Mouse (Mus musculus): ENCODE results near the gene Sema4c. TPM values are rescaled to one million over a fixed set of nuclear protein-coding genes. Genes with fewer than 3 reads are reported as not detected.
A peak's percentile ranks its signal among the peaks of the same experiment; 100 is the strongest.
"Not testable (repeated sequence)": the region's sequence is repeated elsewhere in the genome, so short reads cannot be mapped to it uniquely, and the experiment has no call there.

Gene Sema4c
- polyA plus RNA-seq, 1 experiment from 2014 or later, result 2.0 TPM

DNA sequence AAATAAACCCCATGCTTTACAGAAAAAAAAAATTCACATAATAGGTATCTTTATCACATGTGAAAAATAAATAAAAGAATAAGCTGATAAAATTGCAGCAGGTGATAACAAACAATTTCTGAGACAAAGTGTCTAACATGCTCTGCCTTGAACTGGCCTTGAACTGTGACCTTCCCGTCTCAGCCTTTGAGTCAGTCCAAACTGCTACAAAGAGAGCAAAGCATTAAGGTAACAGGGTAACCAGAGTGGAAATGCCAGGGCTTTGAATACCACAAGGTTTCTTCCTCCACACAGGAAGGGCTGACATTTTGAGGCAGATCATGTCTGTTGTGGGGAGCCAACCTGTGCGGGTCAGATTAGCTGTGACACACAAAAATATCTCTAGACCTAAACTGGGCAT, 12.8 kb downstream of the Sema4c start:
- H3K4me1 ChIP-seq (replicated peaks), result peaks cover 18% of the 10 kb centered on the region

DNA sequence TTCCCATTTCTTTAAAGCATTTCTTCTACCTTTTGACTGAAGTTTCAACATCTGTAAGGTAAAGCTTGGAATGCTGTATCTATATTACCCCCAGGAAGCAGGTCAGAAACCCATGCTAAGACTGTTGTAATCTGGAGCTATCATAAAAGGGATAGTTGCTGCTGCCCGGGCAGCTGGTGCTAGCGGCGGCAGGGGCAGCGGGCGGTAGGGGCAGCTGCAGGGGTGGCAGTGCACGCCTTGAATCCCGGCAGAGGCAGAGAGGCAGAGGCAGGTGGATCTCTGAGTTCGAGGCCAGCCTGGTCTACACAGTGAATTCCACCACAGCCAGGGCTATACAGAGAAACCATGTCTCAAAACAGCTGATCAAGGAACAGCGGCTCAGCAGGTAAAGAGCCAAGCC, 15.2 kb downstream of the Sema4c start:
- Histone ChIP-seq H3K27ac (replicated peaks) (no peak overlapping the region), H3K36me3 (replicated peaks) (peaks cover 13% of the 10 kb centered on the region), H3K9me3 (replicated peaks) (no peaks in the 10 kb centered on the region), H3K4me3 (replicated peaks) (no peak overlapping the region), H3K4me1 (replicated peaks) (peaks cover 25% of the 10 kb centered on the region), H3K27me3 (no peaks in the 10 kb centered on the region), H3K9ac (no peak overlapping the region), H3K4me2 (no peak overlapping the region)
- ATAC-seq (ENCODE audit: insufficient read depth), result no peak
- WGBS (ENCODE audit: insufficient replicate concordance), result 76% methylated on average over 9 of the region's 9 CpGs

More for the DNA sequence above, 12.8 kb downstream of the Sema4c start:
- Histone ChIP-seq H3K36me3 (replicated peaks) (peaks cover 20% of the 10 kb centered on the region), H3K27ac (replicated peaks) (no peak overlapping the region), H3K9ac (no peak overlapping the region), H3K4me2 (0 out of 2 replicates have a peak overlapping the region, but pooled peaks have one; percentile 87), H3K9me3 (replicated peaks) (no peaks in the 10 kb centered on the region), H3K27me3 (no peaks in the 10 kb centered on the region), H3K4me3 (replicated peaks) (no peak overlapping the region)
- no peak for ATAC-seq (ENCODE audit: insufficient read depth)
- 41% methylated on average over 2 of the region's 2 CpGs for WGBS (ENCODE audit: insufficient replicate concordance)

DNA sequence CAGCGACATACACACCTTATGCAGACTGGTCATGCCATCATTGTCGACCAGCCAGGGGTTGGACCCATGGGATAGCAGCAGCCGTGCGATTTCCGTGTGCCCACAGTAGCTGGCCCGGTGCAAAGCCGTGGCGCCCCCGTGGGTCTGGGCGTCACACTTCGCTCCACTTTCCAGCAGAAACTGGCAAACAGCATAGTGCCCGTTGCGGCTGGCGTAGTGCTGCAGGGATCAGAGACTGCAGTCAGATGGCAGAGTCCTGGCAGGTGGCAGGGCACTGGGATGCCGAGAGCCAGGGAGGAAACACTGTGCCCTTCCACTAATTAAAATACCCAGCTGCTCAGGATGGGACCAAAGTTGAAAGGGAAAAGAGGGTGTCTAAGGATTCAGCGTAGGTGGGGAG, 16.3 kb downstream of the Sema4c start:
- Histone ChIP-seq H3K4me2 (no peak overlapping the region), H3K9ac (no peak overlapping the region), H3K27ac (replicated peaks) (no peak overlapping the region), H3K27me3 (no peaks in the 10 kb centered on the region), H3K9me3 (replicated peaks) (no peaks in the 10 kb centered on the region), H3K4me3 (replicated peaks) (no peak overlapping the region), H3K36me3 (replicated peaks) (peaks cover 13% of the 10 kb centered on the region), H3K4me1 (replicated peaks) (peaks cover 24% of the 10 kb centered on the region)
- ATAC-seq (ENCODE audit: insufficient read depth), result no peak
- WGBS (ENCODE audit: insufficient replicate concordance), result 86% methylated on average over 16 of the region's 16 CpGs

DNA sequence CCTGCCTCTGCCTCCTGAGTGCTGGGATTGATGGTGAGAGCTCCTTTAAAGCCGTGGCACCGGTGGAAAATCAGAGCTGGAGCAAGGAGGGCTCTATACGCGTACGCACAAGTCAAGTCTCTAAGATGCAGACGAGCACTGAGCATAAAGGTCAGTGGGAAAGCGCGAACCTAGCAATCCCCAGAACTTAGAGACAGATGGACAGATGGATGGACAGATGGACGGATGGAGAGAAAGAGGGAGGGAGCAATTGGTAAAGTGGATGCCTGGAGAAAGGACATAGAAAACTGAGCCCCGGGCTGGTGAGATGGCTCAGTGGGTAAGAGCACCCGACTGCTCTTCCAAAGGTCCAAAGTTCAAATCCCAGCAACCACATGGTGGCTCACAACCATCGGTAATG, 17.3 kb downstream of the Sema4c start:
- WGBS (ENCODE audit: insufficient replicate concordance), result 86% methylated on average over 12 of the region's 12 CpGs
- H3K4me2 ChIP-seq, result no peak overlapping the region
- no peak for ATAC-seq (ENCODE audit: insufficient read depth)

DNA sequence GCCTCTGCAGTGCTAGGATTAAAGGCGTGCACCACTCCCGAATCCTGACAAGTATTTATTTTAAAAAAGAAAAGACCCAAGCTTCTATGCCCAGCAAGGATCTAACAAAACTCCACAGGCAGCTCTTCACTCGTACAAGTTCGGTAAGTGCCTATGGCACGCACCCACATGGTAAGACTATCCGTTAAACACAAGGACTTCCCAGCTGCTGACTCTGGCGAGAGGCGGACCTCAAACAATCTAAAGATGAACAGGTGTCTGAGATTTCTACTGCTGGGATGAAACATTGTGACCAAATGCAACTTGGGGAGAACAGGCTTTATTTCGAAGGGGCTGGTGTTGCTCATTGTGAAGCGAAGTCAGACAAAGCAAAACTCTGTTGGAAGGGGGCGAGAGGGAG, 18.0 kb downstream of the Sema4c start:
- Histone ChIP-seq H3K4me3 (replicated peaks) (no peak overlapping the region), H3K9me3 (replicated peaks) (no peaks in the 10 kb centered on the region), H3K9ac (no peak overlapping the region), H3K27me3 (no peaks in the 10 kb centered on the region), H3K27ac (replicated peaks) (no peak overlapping the region), H3K4me2 (no peak overlapping the region), H3K4me1 (replicated peaks) (peaks cover 19% of the 10 kb centered on the region), H3K36me3 (replicated peaks) (peaks cover 13% of the 10 kb centered on the region)
- ATAC-seq (ENCODE audit: insufficient read depth), result no peak
- 80% methylated on average over 11 of the region's 11 CpGs for WGBS (ENCODE audit: insufficient replicate concordance)

More for the DNA sequence above, 17.3 kb downstream of the Sema4c start:
- Histone ChIP-seq H3K27me3 (no peaks in the 10 kb centered on the region), H3K4me3 (replicated peaks) (no peak overlapping the region), H3K4me1 (replicated peaks) (peaks cover 24% of the 10 kb centered on the region), H3K36me3 (replicated peaks) (peaks cover 13% of the 10 kb centered on the region), H3K9me3 (replicated peaks) (no peaks in the 10 kb centered on the region), H3K9ac (no peak overlapping the region), H3K27ac (replicated peaks) (no peak overlapping the region)

DNA sequence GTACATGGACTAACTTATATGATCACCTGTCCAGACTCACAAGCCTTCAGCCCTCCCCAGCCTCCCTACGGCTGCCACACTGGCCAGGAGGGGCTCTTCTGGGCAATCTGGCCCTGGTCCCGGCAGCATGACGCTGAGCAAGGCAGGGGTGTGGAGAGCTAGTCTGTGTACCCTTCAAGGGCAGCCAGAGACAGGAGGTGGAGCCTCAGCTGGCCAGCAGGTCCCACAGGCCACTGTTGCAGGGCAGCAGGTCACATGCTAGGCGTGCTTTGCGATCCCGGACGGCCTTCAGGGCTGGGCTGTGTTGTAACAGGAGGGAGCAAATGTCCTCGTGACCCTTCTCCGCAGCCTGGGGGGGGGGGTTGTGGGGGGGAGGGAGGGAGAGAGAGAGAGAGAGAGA, 19.0 kb downstream of the Sema4c start, which contains the start of gene Gm42417:
Gm42417 (minus strand) TSS at position 244 of the 400 bp plus-strand sequence.
- H3K4me3 ChIP-seq (replicated peaks), result no peak within 1 kb of the TSS
- H3K36me3 ChIP-seq (replicated peaks), result peaks cover 13% of the 10 kb centered on the region
- peak within 1 kb of the TSS; percentile 57 for H3K27ac ChIP-seq (replicated peaks)
- no peaks in the 10 kb centered on the region for H3K9me3 ChIP-seq (replicated peaks)
- H3K4me2 ChIP-seq, result no peak within 1 kb of the TSS
- H3K4me1 ChIP-seq (replicated peaks), result peaks cover 19% of the 10 kb centered on the region
- ATAC-seq (ENCODE audit: insufficient read depth), result peak; percentile 86
- no peaks in the 10 kb centered on the region for H3K27me3 ChIP-seq
- H3K9ac ChIP-seq, result no peak within 1 kb of the TSS
- WGBS (ENCODE audit: insufficient replicate concordance), result 85% methylated on average over 9 of the region's 9 CpGs

DNA sequence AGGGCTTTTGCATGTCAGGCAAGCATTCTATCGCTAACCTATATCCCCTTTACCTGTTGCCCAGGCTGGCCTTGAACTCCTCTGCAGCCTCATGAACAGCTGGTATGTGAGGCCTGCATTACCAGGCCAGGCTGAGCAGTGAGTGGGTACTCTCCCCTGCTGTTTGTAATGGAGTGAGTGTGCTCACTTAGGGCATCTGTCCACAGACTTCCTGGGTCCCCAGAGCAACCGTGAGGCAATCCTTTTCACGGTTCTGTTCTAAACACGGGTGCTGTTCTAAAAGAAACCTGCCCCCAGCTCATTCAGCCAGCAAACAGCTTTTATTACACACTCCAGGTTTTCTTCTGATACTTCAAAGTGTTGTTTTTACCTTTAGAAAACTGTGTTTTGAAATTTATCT, 19.4 kb downstream of the Sema4c start:
- Histone ChIP-seq H3K4me2 (no peak overlapping the region), H3K4me1 (replicated peaks) (peaks cover 19% of the 10 kb centered on the region), H3K27ac (replicated peaks) (peak overlapping the region; percentile 57), H3K36me3 (replicated peaks) (peaks cover 13% of the 10 kb centered on the region), H3K9me3 (replicated peaks) (no peaks in the 10 kb centered on the region), H3K27me3 (no peaks in the 10 kb centered on the region), H3K4me3 (replicated peaks) (no peak overlapping the region), H3K9ac (no peak overlapping the region)
- WGBS (ENCODE audit: insufficient replicate concordance), result 63% methylated on average over 4 of the region's 4 CpGs
- 0 out of 2 replicates have a peak, but pooled peaks have one; percentile 10 for ATAC-seq (ENCODE audit: insufficient read depth)

DNA sequence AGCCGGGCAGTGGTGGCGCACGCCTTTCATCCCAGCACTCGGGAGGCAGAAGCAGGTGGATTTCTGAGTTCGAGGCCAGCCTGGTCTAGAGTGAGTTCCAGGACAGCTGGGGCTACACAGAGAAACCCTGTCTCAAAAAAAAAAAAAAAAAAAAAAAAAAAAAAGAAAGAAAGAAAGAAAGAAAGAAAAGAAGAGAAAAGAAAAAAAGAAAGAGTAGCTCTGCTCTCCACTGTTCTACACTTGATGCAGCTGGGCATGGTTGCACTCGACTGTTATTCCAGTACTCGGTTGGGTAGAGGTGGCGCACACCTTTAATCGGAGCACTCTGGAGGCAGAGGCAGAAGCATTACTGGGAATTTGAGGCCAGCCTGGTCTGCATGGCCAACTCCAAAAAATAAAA, 21.4 kb downstream of the Sema4c start, which contains the start of gene Ankrd23:
Ankrd23 (minus strand) TSS at position 101 of the 400 bp plus-strand sequence.
- Histone ChIP-seq H3K4me1 (replicated peaks) (peaks cover 19% of the 10 kb centered on the region), H3K27ac (replicated peaks) (0 out of 2 replicates have a peak within 1 kb of the TSS, but pooled peaks have one; percentile 24)
- not testable (repeated sequence) for H3K9me3 ChIP-seq (replicated peaks); H3K4me3 ChIP-seq (replicated peaks); ATAC-seq (ENCODE audit: insufficient read depth); H3K36me3 ChIP-seq (replicated peaks); H3K4me2 ChIP-seq; H3K27me3 ChIP-seq; H3K9ac ChIP-seq
- 84% methylated on average over 9 of the region's 9 CpGs for WGBS (ENCODE audit: insufficient replicate concordance)

DNA sequence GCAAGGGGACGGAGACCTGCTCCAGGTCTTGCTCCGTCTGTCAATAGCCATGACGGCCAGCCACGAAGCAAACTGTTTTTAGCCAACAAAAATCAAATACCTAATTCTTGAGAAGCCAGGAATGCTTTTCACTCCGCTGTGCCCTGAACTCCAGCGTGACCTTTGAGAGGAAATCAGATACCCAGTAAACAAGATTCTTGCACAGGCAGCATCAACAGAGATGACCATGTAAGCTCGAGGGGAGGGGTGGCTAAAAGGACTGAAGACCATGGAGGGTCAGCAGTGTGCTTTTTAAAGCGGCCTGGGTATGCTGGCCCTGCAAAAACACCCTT, 21.8 kb downstream of the Sema4c start:
- Histone ChIP-seq H3K27me3 (no peaks in the 10 kb centered on the region), H3K9me3 (replicated peaks) (no peaks in the 10 kb centered on the region), H3K4me1 (replicated peaks) (peaks cover 19% of the 10 kb centered on the region), H3K4me2 (no peak overlapping the region), H3K9ac (no peak overlapping the region), H3K36me3 (replicated peaks) (peaks cover 3% of the 10 kb centered on the region), H3K4me3 (replicated peaks) (no peak overlapping the region), H3K27ac (replicated peaks) (0 out of 2 replicates have a peak overlapping the region, but pooled peaks have one; percentile 24)
- WGBS (ENCODE audit: insufficient replicate concordance), result 65% methylated on average over 8 of the region's 8 CpGs
- no peak for ATAC-seq (ENCODE audit: insufficient read depth)

DNA sequence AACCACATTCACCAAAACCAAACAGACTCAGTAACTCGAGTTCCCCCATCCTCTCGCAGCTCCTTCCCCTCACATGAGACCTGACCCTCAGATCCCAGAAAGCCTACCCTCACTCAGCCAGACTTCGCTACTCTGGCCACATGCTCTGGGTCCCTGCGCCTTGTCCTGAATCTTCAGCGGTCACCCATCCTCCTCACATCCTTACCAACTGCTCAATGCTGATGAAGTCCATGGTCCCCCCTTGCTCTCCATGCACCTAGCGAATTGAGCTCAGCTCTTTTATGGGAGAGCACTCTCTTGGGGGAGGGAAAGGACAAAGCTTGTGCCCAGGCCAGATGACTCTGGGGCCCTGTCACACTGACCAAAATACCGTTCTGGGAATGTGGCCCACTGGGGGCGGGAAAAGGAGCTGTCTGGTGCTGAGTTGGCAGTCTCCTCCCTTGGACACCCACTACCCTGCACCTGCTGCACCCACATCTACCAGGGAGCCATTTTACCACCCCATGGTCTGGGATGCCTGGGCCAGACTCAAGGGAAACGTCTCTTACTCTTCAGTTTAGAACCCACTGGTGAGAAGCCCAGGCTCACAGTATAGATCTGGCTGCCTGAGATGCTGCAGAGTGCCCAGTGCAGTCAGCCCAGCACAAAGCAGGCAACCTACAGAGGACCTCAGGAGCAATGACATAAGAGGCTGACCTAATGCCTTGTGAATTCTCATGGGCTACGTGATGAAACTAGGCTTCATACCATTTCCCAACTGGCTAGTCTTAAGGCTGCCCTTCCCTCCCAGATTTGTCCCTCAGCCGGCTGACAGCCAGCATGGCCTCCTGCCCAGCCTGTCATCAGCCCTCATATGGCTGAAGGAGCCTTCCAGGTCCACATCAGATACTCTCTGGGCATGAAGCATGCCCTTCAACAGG, 22.4 kb downstream of the Sema4c start:
- no peaks in the 10 kb centered on the region for H3K9me3 ChIP-seq (replicated peaks)
- peaks cover 19% of the 10 kb centered on the region for H3K4me1 ChIP-seq (replicated peaks)
- no peaks in the 10 kb centered on the region for H3K36me3 ChIP-seq (replicated peaks)
- H3K27me3 ChIP-seq, result no peaks in the 10 kb centered on the region
- no peak for ATAC-seq (ENCODE audit: insufficient read depth)
- no peak overlapping the region for H3K9ac ChIP-seq
- no peak overlapping the region for H3K4me2 ChIP-seq
- WGBS (ENCODE audit: insufficient replicate concordance), result 71% methylated on average over 11 of the region's 11 CpGs
- 0 out of 2 replicates have a peak overlapping the region, but pooled peaks have one; percentile 24 for H3K27ac ChIP-seq (replicated peaks)
- no peak overlapping the region for H3K4me3 ChIP-seq (replicated peaks)

DNA sequence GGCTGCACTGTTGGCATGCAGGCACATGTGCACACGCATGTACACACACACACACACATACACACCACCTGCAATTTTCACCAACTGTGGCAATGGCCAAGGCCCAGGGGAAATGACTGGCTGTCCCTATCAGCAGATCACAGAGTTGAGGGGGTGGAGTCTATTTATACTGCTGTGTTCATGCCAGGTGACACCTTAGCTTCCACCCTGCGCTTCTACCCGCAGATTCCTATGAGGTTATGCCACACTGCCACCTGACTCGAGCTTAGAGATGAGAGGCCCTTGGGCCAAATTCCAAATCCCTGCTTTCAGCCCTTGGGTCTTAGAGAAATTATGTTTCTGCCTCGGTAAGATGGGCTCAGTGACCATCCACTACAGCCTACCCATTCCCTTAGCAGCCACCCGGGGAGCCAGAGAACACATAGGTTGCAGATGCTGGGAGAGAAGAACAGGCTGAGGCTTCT, 23.5 kb downstream of the Sema4c start:
- Histone ChIP-seq H3K27me3 (no peaks in the 10 kb centered on the region), H3K4me1 (replicated peaks) (peaks cover 19% of the 10 kb centered on the region), H3K27ac (replicated peaks) (no peak overlapping the region), H3K9me3 (replicated peaks) (no peaks in the 10 kb centered on the region), H3K9ac (no peak overlapping the region), H3K4me2 (no peak overlapping the region), H3K36me3 (replicated peaks) (no peaks in the 10 kb centered on the region), H3K4me3 (replicated peaks) (no peak overlapping the region)
- WGBS (ENCODE audit: insufficient replicate concordance), result 51% methylated on average over 6 of the region's 6 CpGs
- ATAC-seq (ENCODE audit: insufficient read depth), result no peak
